Mouse (Mus musculus): ENCODE measurements at regions not wholly inside any gene's neighbourhood (a gene's known extent, or its start where the extent isn't known, plus 50 kb on each side); places are given as distances from the start of the nearest gene placed in this dataset.
"Not testable (repeated sequence)": the region's sequence is repeated elsewhere in the genome, so short reads cannot be mapped to it uniquely, and the experiment has no call there.

DNA sequence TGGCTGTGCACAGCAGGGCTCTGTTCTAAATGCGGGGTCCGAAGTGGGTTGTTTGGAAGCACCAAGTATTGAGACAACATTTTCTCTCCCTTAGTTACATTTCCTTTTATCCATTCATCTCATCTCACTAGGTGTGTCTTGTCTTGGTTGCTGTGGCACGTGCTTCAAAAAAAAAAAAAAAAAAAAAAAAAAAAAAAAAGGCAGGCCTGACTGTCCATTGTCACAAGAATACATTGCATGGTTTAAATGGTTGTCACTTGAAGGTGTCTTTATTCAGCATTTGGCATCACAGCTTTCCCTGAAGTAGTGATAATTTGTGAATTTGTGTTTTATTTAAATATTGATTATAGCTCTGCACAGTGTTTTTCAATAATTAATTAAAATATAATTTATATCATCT lies 211.9 kb downstream of the Fgf9 start:
- DNase-seq, result no peak
- intact Hi-C loops (cut with DNase I), result no loop called here

DNA sequence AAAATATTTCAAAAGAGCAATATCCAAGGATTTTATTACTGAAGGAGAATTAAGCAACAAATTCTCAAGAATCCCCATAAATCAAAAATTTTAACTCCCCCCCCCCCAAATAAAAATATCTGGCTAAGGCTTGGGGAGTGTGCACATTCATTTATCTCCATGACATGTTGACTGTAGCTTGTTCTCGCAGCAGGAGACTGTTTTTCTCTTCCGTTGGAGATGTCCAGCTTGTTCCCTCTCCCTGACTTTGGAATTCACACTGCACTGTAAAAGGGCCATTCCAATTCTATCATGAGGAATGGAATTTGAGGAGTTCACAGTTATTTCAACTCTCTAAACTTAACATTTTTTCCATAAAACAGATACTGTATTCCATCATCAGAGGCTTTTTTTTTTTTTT lies 204.1 kb downstream of the Fgf9 start:
- DNase-seq; intact Hi-C loops (cut with DNase I): not testable (repeated sequence)

DNA sequence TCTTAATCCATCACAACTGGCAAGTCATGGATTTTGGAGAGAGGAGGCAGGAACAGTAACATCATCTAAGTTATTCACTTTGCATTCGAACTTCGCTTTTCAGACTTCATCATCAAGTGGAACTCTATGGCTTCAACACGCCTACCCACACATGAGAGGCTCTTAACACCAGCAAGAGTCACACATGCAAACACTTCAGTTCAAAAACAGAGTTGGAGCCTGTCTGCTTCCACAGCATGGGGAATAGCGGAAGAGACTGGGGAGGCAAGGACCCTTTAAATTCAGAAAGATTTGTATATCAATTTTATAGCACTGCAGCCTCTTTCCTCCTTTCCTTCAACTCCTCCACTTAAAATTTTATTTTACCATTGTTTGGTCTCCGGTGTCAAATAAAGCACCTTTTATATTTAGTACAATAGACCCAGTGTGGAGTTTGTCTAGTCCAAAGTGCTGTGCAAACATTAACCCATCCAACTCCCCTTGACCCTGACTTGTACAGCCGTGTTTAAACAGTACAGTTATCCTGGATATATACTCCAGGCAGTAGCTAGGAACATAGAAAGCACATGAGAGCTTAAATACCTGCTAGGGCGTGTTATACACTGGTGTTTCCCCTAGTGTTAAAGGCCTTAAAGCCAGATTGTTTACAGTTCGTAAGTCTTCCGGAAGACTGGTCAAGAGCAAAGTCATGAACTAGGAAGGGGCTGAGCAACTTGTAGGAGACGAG lies 203.5 kb downstream of the Fgf9 start:
- DNase-seq, result no peak
- intact Hi-C loops (cut with DNase I), result no loop called here

DNA sequence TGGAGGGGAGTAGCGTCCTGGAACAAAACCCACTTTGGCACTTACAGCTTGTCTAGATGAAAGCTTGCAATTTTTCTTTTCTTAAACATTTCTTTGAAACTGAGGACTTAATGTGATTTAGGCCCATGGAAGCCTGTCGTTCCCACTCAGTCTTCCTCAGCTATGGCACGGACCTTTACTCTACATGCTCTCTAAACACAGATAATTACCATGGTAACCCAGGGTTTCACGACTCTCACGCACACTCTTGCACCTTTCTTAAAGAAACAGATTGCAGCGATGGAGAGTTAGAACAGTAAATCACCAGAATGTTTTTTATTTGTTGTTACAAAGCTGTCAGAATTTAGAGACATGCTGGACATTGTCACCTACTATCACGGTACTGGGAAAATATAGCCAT lies 195.0 kb downstream of the Fgf9 start:
- DNase-seq, result no peak
- intact Hi-C loops (cut with DNase I), result no loop called here

DNA sequence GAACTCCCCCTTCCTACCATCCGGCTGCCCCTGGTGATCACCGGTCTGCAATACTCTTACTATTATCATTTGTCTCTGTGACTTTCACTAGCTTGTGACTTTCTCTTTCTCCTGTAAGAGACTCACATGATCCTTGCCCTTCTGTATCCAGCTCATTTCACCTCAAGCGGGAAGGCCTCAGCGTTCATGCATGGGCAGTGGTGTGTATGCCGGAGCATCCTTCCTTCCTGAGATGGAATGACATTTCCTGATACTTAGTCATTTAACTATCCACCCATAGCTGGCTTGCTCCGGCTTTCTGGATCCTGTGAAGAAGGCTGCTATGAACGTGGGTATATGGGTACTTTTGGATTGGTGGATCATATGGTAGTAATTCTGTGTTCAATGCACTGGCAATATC lies 194.1 kb downstream of the Fgf9 start:
- intact Hi-C loops (cut with DNase I), result no loop called here
- DNase-seq, result no peak

DNA sequence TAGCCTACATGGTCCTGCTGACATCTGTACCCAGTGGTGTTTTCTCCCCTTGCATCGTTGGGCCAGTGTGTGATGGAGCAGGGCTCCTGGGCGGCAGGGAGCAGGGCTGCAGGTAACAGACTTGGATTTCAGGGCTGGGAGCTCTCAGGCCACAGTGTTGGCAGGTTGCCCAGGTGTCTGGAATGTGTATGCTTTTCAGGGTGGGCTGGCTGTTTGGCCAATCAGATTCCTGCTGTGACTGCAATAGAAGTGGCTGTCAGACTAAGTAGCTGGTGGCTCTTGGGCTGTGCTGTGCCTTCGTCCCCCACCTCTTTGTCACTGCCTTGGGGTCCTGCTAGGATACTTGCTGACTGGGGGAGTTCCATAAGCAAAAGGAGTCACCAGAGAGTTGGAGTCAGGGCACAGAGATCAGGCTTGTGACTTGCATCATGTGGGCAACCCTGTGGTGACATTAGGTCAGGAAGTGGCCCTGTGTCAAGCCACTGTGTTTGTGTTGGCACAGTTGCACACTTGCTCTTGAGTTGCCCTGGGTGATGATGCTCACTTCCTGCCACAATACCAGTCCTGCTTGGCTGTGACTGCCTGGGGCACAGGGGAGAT lies 183.1 kb downstream of the Fgf9 start:
- intact Hi-C loops (cut with DNase I), result no loop called here
- peak; percentile 80 to 85 for DNase-seq

DNA sequence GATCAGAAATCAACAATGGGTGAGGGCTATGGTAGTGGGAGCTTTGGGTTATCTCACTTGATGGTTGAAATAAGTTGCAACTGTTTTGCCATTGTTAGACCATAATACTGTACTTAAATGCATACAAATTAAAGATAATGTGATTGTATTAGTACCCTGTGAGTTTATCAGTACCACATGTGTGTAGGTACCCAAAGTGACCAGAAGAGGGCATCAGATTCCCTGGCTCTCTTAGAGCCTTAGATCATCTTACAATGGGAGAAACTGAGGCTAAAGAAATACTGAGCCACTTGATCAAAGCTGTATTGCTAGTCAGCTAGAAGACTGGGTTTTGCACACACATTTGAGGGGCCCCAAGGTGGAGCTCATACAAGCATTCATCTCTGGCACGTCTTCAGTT lies 155.5 kb downstream of the Fgf9 start:
- intact Hi-C loops (cut with DNase I), result no loop called here
- DNase-seq, result no peak

DNA sequence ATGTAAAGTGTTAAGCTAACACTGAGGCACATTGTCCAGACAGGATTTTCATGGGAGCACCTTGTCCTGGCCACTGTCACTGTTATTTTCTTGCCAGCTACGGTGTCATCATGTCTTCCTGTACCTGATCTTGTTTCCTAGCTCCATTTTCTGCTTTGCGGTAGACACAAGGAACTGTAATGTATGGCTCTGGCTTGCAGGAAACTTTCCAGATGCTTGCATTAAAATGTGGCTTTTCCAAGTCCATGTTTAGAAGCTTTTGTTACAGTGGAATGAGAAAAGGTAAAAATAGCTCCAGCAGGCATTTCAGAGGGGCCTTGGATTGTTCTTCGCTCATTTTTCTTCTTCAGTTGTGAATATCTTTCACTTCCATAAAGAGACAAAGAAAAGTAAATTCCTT lies 154.1 kb downstream of the Fgf9 start:
- intact Hi-C loops (cut with DNase I), result no loop called here
- no peak for DNase-seq

DNA sequence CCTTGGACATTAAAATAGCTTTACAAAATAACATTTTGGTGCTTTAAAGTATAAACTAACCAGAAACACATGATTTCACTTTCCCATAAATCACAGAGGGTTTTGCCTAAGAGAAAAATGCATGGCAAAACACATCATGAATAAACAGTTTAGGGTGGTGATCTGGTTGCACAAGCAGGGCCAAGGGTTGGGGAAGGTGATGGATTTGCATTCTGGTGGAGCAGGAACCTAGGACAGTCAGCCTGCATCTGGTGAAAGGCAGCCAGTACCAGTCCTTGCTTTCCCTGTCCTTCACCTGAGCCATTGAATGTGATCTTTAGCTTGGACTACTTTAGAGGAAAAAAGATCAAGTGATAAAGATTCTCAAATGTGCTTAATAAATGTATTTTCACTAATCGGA lies 138.1 kb downstream of the Fgf9 start:
- intact Hi-C loops (cut with DNase I), result no loop called here
- no peak for DNase-seq

DNA sequence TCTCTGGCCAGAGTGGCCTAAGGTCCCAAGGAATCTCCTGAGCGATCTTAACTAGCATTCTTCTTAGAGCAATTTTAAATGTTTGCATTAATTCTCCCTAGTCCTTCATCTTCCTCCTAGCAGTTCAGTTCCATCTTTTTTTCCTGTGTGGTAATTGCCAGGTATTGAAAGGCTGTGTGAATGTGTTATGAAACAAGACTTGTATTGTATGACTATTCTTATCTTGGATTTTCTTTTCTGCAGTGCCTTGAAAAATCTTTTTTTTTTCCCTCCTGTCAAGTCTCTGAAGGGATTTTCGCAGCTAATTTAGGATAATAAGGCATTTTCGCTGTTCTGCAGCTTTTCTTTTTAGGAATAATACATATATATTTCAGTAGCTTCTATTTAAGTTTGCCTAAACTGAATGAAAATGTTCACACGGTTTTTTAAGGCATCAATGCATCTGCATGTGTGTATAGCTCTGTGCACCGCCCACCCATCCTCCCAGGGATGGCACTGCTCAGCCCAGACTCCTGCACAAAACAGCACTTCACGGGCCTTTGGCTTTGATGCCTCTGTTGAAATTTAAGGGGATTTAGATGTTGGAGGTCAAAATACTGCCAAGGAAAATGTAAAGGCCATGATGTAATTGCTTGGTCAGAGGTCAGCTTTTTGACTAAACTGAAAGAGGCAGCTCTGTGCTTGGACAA lies 132.4 kb downstream of the Fgf9 start:
- intact Hi-C loops (cut with DNase I), result no loop called here
- no peak for DNase-seq

DNA sequence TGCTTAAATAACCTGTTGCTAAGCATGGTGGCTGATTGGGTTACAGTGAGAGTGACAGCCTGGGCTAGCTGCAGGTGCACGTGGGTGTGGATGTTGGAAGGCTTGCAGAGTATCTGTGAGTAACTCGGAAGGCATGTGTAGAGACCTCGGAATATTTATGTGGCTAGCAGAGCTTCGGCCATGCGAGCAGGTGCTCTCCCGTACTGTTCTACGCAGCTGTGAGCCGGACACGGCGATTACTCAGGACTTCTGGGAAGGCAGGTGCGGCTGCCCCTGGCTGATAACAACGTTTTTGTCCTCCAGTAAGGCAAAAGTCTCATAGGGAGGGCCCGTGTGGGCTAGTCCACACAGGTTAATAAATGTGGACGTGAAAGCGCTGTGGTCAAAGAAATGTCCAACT lies 119.6 kb downstream of the Fgf9 start:
- no peak for DNase-seq

DNA sequence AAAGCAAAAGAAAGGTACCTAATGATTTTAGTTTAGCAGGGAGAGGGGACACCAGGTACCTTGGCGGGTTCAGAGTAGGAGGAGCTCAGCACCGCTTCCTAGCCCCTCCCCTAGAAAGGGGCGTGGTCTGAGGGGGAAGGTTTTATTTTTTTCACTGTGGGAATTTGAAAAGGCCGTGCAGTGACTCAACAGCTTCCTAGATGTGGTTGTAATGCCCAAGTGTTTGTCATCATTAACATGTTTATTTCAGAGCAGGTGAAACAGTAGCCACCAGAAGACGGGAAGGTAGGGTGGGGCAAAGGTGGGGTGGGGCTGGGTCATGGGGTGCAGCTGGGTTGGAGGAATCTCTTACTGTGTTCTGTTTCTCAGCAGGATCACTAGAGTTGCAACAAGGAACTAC lies 112.5 kb downstream of the Fgf9 start:
- DNase-seq, result no peak
- intact Hi-C loops (cut with DNase I), result no loop called here

More for the DNA sequence above, 119.6 kb downstream of the Fgf9 start:
- intact Hi-C loops (cut with DNase I), result loop anchor here (5.0 kb wide), 1 partner anchor 507 kb away; no protein-coding TSS in a partner anchor

DNA sequence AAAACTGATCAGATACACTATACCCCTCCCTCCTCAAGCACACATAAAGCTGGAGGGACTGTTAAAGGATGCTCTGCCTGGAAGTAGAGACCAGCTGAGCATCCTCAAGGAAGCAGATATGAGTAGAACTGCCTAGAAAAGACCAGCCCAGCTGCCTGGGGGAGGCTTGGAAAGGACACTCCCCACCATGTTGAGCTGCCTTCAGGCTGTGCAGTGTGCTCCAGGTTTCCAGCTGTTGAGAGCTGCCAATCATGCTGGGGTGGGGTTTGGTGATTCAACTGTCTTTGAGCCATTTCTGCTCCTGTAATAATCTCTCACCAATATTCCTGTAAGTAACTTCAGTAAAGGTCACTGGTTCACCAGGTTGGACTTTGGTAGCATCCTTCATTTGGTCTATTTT lies 110.4 kb downstream of the Fgf9 start:
- intact Hi-C loops (cut with DNase I), result no loop called here
- DNase-seq, result no peak

DNA sequence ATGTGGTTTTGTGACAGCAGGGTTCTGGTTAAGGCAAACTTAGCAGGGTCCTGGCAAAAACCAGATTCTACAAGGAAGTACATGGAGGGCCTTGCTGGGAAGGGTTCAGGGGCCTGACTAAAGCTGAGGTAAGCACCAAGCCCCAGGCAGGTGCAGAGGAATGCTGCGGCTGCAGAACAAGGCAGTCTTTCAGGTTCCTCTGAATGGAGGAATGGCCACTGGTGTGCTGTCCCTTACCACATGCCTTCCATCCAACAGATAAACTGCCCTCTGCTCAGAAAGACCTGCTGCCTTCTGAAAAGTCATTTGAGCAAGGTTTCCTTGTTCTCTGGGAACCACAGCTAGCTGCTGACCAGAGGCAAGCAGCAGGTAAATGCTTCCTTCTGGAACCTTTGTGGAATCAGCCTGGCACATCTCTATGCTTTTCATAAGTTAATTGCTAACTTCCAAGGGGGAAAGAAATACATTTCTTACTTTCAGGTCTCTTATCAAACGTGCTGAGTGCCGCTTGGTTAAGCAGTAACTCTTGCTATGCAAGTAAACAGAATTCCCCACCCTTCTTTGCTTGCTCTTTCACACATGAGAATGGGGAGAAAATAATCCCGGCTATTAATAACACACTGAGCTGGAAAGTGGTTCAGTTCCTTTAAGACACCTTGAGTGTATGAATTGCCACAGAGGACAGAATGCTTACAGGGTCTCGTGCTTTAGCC lies 105.5 kb downstream of the Fgf9 start:
- intact Hi-C loops (cut with DNase I), result no loop called here
- DNase-seq, result no peak

DNA sequence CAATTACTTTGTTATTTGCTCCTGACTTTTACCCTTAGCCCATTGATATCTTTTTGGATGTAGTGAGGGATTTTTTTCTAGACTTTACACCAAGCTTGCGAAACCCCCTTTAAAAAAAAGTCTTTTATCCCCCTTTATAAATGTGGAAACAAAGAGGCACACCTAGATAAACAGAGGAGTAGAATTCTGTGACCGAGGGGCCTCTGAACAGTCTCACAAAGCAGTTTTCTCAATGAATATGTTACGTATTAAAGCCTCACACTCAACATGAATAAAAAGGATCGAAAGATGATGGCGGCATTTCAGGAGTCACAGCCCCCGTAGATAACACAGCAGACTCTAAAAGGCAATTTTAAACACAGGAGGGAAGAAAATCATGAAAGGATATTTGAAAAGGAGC lies 104.2 kb downstream of the Fgf9 start:
- DNase-seq, result no peak
- intact Hi-C loops (cut with DNase I), result no loop called here

DNA sequence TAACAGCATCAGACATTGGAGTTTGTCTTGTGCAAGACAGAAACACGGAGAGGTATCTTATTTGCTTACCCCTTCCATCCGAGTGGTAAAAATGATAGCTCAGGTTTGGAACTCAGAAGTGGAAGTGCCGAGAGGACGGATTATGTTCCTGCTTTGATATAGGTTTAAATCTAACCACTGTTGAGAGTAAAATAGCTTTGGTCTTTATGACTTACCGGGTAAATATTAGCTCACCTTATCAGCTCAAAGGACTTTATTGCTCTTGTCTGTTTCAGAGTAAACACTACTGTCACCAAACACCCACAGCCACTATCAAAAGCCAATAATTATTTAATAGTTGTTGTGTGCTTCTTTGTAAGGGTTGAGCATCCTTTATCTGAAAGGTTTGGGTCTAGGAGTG lies 98.6 kb downstream of the Fgf9 start:
- DNase-seq, result no peak
- intact Hi-C loops (cut with DNase I), result no loop called here
